Mouse (Mus musculus) neural tube, embryonic 15.5 days (tissue): ENCODE results near the gene Apod. TPM values are rescaled to one million over a fixed set of nuclear protein-coding genes. Genes with fewer than 3 reads are reported as not detected.

Source experiments
- ATAC-seq: fragments of 200-750 bp; cut with Nextera tagmentation; 2 replicates; pipeline ENCODE4 v1.8.0; 2017; ENCODE audit warnings: mild to moderate bottlenecking, moderate TSS enrichment, moderate library complexity; ENCODE audit not compliant: low FRiP score
- H3K27ac ChIP-seq: fragments of 300-500 bp; sonication (generic); replicated peaks from 2 replicates; pipeline ENCODE4 v1.5.1; 2015; ENCODE audit warnings: mild to moderate bottlenecking, inconsistent platforms
- H3K27me3 ChIP-seq: fragments of 300-500 bp; sonication (generic); replicated peaks from 2 replicates; pipeline ENCODE4 v1.6.1; 2015; ENCODE audit warnings: inconsistent platforms
- H3K36me3 ChIP-seq: fragments of 300-500 bp; sonication (generic); 2 replicates; pipeline ENCODE4 v1.6.1; 2015; ENCODE audit warnings: inconsistent platforms
- H3K4me1 ChIP-seq: fragments of 300-500 bp; sonication (generic); 2 replicates; pipeline ENCODE4 v1.6.1; 2015; ENCODE audit warnings: inconsistent platforms
- H3K4me2 ChIP-seq: fragments of 300-500 bp; sonication (generic); 2 replicates; pipeline ENCODE4 v1.6.1; 2015; ENCODE audit warnings: inconsistent platforms, mild to moderate bottlenecking, moderate library complexity
- H3K4me3 ChIP-seq: fragments of 300-500 bp; sonication (generic); replicated peaks from 2 replicates; pipeline ENCODE4 v1.5.1; 2015; ENCODE audit warnings: mild to moderate bottlenecking, inconsistent platforms
- H3K9ac ChIP-seq: fragments of 300-500 bp; sonication (generic); replicated peaks from 2 replicates; pipeline ENCODE4 v1.6.1; 2015; ENCODE audit warnings: mild to moderate bottlenecking, inconsistent platforms
- H3K9me3 ChIP-seq: fragments of 300-500 bp; sonication (generic); replicated peaks from 2 replicates; pipeline ENCODE4 v1.6.1; 2016; ENCODE audit warnings: inconsistent platforms
- WGBS: fragments of 180-500 bp; shearing (Covaris S2); methylation state at CpG from one replicate; pipeline ENCODE4 v1.1.7; 2015; ENCODE audit warnings: mixed read lengths; 5-methylcytosine and 5-hydroxymethylcytosine counted together
- polyA plus RNA-seq: library from polyadenylated mRNA; unstranded; fragments of >200 nt; fragmentation: Nextera tagmentation; extraction: Ambion mirVana; gene quantifications from 2 replicates; pipeline ENCODE4 v1.2.1, GENCODE M21; 2015

The Apod gene
- polyA plus RNA-seq, 1 experiment from 2014 or later: 48.8 TPM

DNA sequence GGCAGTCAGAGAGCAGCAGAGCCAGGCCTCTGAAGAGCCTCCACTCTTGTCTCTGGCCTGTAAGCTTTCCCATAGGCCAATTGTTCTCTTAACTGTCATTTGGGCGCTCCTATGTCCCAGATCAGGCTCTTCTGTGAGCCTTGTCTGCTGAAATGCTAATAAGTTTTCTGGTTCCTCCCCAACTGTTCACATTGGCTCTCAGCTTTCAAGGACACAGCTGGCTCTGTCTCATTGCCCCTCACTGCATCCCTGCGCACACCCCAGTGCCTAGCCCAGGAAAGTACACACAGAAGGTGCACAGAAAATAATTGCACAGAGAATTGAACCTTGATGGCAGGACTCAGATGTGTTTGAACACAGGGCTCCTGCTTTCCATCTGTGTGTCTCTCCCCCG lies 14.7 kb downstream of the Apod start:
- ATAC-seq: peak; percentile 17; the same call in 1 of the 2 replicates
- 26% methylated on average over 3 of the region's 3 CpGs for WGBS
- Histone ChIP-seq H3K27me3 (no peaks in the 10 kb centered on the region), H3K9ac (no peak overlapping the region), H3K36me3 (no peaks in the 10 kb centered on the region), H3K9me3 (no peaks in the 10 kb centered on the region), H3K4me1 (peaks cover 26% of the 10 kb centered on the region), H3K27ac (peak overlapping the region; percentile 18; the same call in 1 of the 2 replicates), H3K4me3 (no peak overlapping the region), H3K4me2 (no peak overlapping the region)

DNA sequence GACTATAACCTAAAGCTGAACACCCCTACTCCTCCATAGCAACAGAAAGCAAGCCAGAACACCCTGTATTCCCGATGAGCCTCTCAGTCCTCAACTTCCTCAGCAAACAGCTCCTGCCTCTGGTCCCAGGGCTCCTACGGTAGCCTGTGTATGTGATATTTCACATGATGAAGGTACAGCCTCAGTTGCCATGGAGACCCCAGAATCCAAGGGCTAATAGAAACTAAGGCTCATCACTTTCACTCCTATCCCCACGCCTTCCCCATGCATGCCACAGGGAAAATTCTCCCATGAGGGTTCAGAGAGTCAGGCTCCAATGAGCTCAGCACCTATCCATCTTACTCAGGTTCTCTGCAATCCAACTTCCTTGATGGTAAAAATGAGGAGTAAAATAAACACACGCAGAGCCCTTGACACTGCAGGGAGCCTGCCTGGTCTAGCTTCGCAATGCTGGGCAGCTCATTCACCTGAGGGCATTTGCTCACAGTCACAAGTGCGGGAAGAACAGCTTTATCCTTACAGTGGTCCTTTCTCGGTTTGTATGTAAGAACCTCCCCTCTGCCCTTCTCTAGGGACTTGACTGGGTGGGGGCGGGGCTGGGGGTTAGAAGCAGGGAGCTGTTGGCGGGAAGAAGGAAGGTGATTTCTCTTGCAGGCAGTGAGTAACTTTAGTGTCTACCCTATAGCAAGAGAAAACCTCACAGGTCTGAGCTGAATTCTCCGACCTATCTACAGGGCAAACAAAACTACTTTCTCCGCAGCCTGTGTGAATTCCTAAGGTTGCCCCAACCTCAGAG lies 15.2 kb downstream of the Apod start:
- Histone ChIP-seq H3K27ac (no peak overlapping the region), H3K36me3 (no peaks in the 10 kb centered on the region), H3K4me1 (peaks cover 26% of the 10 kb centered on the region), H3K4me3 (no peak overlapping the region), H3K4me2 (no peak overlapping the region), H3K9me3 (no peaks in the 10 kb centered on the region), H3K27me3 (no peaks in the 10 kb centered on the region), H3K9ac (no peak overlapping the region)
- ATAC-seq: peak; percentile 38
- WGBS: 36% methylated on average over 11 of the region's 11 CpGs

DNA sequence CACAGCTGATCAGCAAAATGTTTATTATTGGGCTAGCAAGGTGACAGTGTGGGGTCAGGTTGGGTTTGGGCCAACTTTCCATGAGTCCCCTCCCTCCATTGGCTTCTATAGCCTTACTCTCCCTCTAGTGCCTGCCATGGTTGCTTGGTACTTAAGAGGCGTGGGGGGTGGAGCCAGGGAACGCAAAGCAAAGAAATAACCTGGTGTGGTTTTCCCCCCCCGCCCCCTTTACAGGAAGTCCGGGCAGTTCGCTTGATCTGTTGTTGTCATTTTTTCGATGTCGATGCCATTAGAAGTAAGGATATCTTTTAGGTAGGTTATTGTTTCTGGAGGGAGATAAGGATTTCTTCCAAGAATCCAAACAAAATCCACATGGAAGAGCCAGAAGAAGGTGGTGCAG lies 17.5 kb downstream of the Apod start:
- Histone ChIP-seq H3K27ac (no peak overlapping the region), H3K36me3 (no peaks in the 10 kb centered on the region), H3K9me3 (no peaks in the 10 kb centered on the region), H3K4me1 (peaks cover 19% of the 10 kb centered on the region), H3K27me3 (no peaks in the 10 kb centered on the region), H3K4me3 (no peak overlapping the region), H3K9ac (no peak overlapping the region), H3K4me2 (no peak overlapping the region)
- ATAC-seq: no peak
- WGBS: 94% methylated on average over 7 of the region's 7 CpGs

- Histone ChIP-seq H3K9ac (no peak overlapping the region), H3K4me3 (no peak overlapping the region), H3K27ac (no peak overlapping the region), H3K27me3 (no peaks in the 10 kb centered on the region), H3K4me2 (no peak overlapping the region), H3K4me1 (no peaks in the 10 kb centered on the region), H3K36me3 (no peaks in the 10 kb centered on the region), H3K9me3 (no peaks in the 10 kb centered on the region)
- no peak for ATAC-seq
- WGBS: 46% methylated on average over 4 of the region's 4 CpGs
These were observed 20.8 kb downstream of the Apod start for GRCm38 (mm10) chr16:31293761-31294160.

DNA sequence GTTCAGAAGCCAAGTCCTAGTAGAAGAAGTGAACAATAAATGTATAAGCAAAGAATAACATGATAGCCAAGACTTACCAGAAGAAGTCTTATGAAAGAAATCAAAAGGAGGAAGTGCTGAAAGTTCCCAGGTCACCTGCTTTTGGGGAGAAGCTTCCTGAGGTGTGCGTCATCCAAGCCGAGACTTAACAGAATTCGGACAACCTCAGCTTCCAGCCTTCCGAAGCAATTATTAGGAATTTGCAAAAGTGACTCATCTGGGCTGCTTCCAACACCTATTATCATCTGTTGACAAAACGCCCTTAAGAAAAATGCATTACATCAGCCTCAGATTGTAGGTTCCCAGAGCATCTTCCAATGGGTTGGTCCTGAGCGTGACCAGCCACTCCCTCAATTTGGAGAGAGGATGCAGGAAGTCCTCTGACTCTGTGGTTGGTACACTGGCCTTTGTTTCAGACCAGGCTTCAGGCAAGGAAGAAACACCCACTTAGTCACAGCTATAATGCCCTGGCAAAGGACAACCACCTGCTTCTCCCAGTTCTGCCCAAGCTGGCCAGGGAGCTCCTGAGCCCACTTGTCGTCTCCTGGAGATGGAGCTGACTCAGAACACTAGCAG lies 23.8 kb downstream of the Apod start:
- Histone ChIP-seq H3K9ac (no peak overlapping the region), H3K4me3 (no peak overlapping the region), H3K27me3 (no peaks in the 10 kb centered on the region), H3K4me2 (no peak overlapping the region), H3K4me1 (no peaks in the 10 kb centered on the region), H3K9me3 (no peaks in the 10 kb centered on the region), H3K36me3 (no peaks in the 10 kb centered on the region), H3K27ac (0 out of 2 replicates have a peak overlapping the region, but pooled peaks have one; percentile 49)
- WGBS: 85% methylated on average over 7 of the region's 7 CpGs
- no peak for ATAC-seq

DNA sequence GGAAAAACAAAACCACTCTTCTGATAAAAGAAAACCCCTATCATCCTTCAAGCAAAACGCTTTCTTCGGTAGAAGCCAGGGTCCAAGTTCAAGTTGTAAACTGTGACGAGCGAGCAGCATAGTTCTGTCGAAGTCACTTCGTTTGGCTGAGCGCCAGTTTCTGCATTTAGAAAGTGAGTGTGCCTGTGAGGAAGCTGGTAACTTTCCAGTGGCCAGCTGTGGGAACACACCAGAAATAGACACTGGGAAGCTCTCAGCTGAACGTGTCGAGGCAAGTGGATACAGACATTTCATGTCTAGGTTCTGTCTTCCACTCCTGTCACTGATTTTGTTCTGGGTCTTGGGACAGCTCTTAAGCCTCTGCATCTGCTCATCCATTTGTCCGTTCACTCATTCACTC lies 24.3 kb downstream of the Apod start:
- WGBS: 60% methylated on average over 10 of the region's 10 CpGs
- no peaks in the 10 kb centered on the region for H3K9me3 ChIP-seq
- H3K4me2 ChIP-seq: no peak overlapping the region
- no peak for ATAC-seq
- no peaks in the 10 kb centered on the region for H3K36me3 ChIP-seq
- no peaks in the 10 kb centered on the region for H3K4me1 ChIP-seq
- H3K4me3 ChIP-seq: no peak overlapping the region
- no peaks in the 10 kb centered on the region for H3K27me3 ChIP-seq
- H3K9ac ChIP-seq: no peak overlapping the region
- H3K27ac ChIP-seq: 0 out of 2 replicates have a peak overlapping the region, but pooled peaks have one; percentile 49

DNA sequence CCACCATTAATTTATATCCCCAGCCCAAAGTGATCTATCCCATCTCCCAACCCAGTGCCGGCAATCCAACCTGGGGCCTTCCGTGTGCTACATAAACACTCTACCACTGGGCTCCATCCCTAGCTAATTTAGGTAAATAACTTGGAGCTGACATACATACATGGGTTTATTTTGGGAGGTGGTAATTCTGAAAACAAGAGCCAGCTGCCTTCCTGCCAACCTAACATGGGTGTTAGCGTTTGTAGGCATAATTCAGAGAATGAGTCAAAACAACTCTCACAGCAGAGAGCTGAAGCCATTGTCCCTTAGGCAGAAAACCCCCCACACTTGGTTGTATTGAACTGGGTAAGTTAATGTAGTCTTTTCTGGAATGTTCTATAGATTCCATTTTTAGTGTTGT lies 26.9 kb downstream of the Apod start:
- Histone ChIP-seq H3K9ac (no peak overlapping the region), H3K4me2 (no peak overlapping the region), H3K9me3 (no peaks in the 10 kb centered on the region), H3K4me3 (no peak overlapping the region), H3K36me3 (no peaks in the 10 kb centered on the region), H3K4me1 (no peaks in the 10 kb centered on the region), H3K27ac (no peak overlapping the region), H3K27me3 (no peaks in the 10 kb centered on the region)
- ATAC-seq: no peak
- WGBS: 86% methylated on average over 3 of the region's 3 CpGs

DNA sequence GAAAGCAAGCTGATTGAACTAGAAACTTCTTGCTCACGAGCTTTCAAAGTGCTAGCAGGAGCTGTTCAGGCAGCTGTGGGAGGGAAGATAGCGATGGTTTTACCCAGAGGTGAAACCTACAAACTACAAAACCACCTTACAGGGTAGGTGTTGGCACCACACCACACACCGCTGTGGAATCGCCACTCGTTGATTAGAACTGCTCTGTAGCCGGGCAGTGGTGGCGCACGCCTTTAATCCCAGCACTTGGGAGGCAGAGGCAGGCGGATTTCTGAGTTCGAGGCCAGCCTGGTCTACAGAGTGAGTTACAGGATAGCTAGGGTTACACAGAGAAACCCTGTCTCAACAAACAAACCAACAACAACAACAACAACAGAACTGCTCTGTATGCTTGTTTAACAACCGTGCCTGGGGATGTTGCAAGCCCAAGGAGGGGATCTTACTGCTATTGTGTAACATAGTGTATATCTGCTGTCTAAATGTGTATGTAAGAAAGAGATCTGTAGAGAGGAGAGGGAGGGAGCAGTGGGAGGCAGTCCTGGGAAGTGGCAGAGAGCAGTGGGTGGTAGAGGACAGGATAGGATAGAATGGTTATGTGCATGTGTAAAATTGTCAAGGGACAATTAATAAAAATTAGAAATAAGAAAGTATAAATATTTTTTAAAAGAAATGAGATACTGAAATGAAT lies 27.7 kb downstream of the Apod start:
- ATAC-seq: no peak
- Histone ChIP-seq H3K4me3 (no peak overlapping the region), H3K9me3 (no peaks in the 10 kb centered on the region), H3K4me2 (no peak overlapping the region), H3K27me3 (no peaks in the 10 kb centered on the region), H3K27ac (no peak overlapping the region), H3K4me1 (no peaks in the 10 kb centered on the region), H3K9ac (no peak overlapping the region), H3K36me3 (no peaks in the 10 kb centered on the region)
- 92% methylated on average over 11 of the region's 11 CpGs for WGBS

- H3K36me3 ChIP-seq: no peaks in the 10 kb centered on the region
- H3K27ac ChIP-seq: no peak overlapping the region
- 74% methylated on average over 2 of the region's 2 CpGs for WGBS
- no peak overlapping the region for H3K4me3 ChIP-seq
- no peaks in the 10 kb centered on the region for H3K9me3 ChIP-seq
- no peak for ATAC-seq
- no peak overlapping the region for H3K4me2 ChIP-seq
- no peak overlapping the region for H3K9ac ChIP-seq
- H3K4me1 ChIP-seq: no peaks in the 10 kb centered on the region
- no peaks in the 10 kb centered on the region for H3K27me3 ChIP-seq
These were observed 32.6 kb downstream of the Apod start for GRCm38 (mm10) chr16:31281981-31282380.

DNA sequence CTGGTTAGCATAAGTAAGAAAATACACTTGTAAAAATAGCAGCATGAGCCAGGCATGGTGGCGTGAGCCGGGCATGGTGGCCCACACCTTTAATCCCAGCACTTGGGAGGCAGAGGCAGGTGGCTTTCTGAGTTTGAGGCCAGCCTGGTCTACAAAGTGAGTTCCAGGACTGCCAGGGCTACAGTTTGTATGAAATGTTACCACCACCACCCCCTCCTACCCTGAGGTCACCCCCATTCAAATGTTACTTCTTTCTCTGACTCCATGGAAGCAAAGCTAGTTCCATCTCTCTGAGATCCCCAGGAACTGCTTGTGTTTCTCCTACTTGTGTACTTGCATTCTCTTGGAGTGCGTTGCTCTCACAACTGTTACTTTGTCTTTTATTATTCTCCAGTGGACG lies 34.4 kb downstream of the Apod start:
- Histone ChIP-seq H3K9me3 (no peaks in the 10 kb centered on the region), H3K4me3 (no peak overlapping the region), H3K27ac (no peak overlapping the region), H3K4me2 (no peak overlapping the region), H3K36me3 (no peaks in the 10 kb centered on the region), H3K4me1 (no peaks in the 10 kb centered on the region), H3K9ac (no peak overlapping the region), H3K27me3 (no peaks in the 10 kb centered on the region)
- no peak for ATAC-seq
- 83% methylated on average over 4 of the region's 4 CpGs for WGBS

- H3K4me3 ChIP-seq: no peak overlapping the region
- no peaks in the 10 kb centered on the region for H3K9me3 ChIP-seq
- H3K9ac ChIP-seq: no peak overlapping the region
- H3K4me2 ChIP-seq: no peak overlapping the region
- WGBS: 78% methylated on average over 6 of the region's 6 CpGs
- ATAC-seq: no peak
- no peak overlapping the region for H3K27ac ChIP-seq
- H3K4me1 ChIP-seq: peaks cover 7% of the 10 kb centered on the region
- H3K27me3 ChIP-seq: no peaks in the 10 kb centered on the region
- H3K36me3 ChIP-seq: no peaks in the 10 kb centered on the region
These were observed 36.0 kb downstream of the Apod start for GRCm38 (mm10) chr16:31278581-31278980.

GRCm38 (mm10) chr16:31278081-31278480 lies 36.5 kb downstream of the Apod start:
- H3K4me1 ChIP-seq: peaks cover 12% of the 10 kb centered on the region
- no peaks in the 10 kb centered on the region for H3K36me3 ChIP-seq
- H3K4me3 ChIP-seq: no peak overlapping the region
- H3K27ac ChIP-seq: no peak overlapping the region
- H3K9ac ChIP-seq: no peak overlapping the region
- 74% methylated on average over 2 of the region's 2 CpGs for WGBS
- ATAC-seq: no peak
- no peaks in the 10 kb centered on the region for H3K9me3 ChIP-seq
- H3K4me2 ChIP-seq: no peak overlapping the region
- no peaks in the 10 kb centered on the region for H3K27me3 ChIP-seq
